Mouse (Mus musculus) liver, embryonic 16.5 days (tissue): Measurements from ENCODE around the gene Sft2d1. TPM values are rescaled to one million over a fixed set of nuclear protein-coding genes. Genes with fewer than 3 reads are reported as not detected.

Source experiments
- ATAC-seq: fragments of 200-750 bp; cut with Nextera tagmentation; 2 replicates; pipeline ENCODE4 v1.8.0; 2017; ENCODE audit warnings: low read depth, mild to moderate bottlenecking, moderate number of reproducible peaks, moderate library complexity
- H3K27ac ChIP-seq: fragments of 300-500 bp; sonication (generic); 2 replicates; pipeline ENCODE4 v1.5.1; 2014; ENCODE audit warnings: mild to moderate bottlenecking, low read length
- H3K27me3 ChIP-seq: fragments of 300-500 bp; sonication (generic); 2 replicates; pipeline ENCODE4 v1.6.1; 2014; ENCODE audit warnings: low read depth, low read length, mixed read lengths; ENCODE audit not compliant: control insufficient read depth, insufficient read depth
- H3K36me3 ChIP-seq: fragments of 300-500 bp; sonication (generic); 2 replicates; pipeline ENCODE4 v1.6.1; 2014; ENCODE audit warnings: mild to moderate bottlenecking; ENCODE audit not compliant: control insufficient read depth, insufficient read depth
- H3K4me1 ChIP-seq: fragments of 300-500 bp; sonication (generic); 2 replicates; pipeline ENCODE4 v1.6.1; 2014; ENCODE audit warnings: low read depth, low read length, mixed read lengths; ENCODE audit not compliant: control insufficient read depth
- H3K4me2 ChIP-seq: fragments of 300-500 bp; sonication (generic); 2 replicates; pipeline ENCODE4 v1.6.1; 2014; ENCODE audit warnings: low read depth, low read length, mixed read lengths
- H3K4me3 ChIP-seq: fragments of 300-500 bp; sonication (generic); 2 replicates; pipeline ENCODE4 v1.5.1; 2014; ENCODE audit warnings: low read depth, mild to moderate bottlenecking, low read length
- H3K9ac ChIP-seq: fragments of 300-500 bp; sonication (generic); 2 replicates; pipeline ENCODE4 v1.6.1; 2014; ENCODE audit warnings: low read depth, low read length
- H3K9me3 ChIP-seq: fragments of 300-500 bp; sonication (generic); replicated peaks from 2 replicates; pipeline ENCODE4 v1.6.1; 2016; ENCODE audit warnings: low read length; ENCODE audit not compliant: control insufficient read depth
- WGBS: fragments of 180-500 bp; shearing (Covaris S2); extraction: QIAGEN DNeasy Blood & Tissue Kit; methylation state at CpG from one replicate; pipeline ENCODE4 v1.1.7; 2014; ENCODE audit not compliant: insufficient replicate concordance; 5-methylcytosine and 5-hydroxymethylcytosine counted together
- polyA plus RNA-seq: library from polyadenylated mRNA; unstranded; fragments of >200 nt; fragmentation: Nextera tagmentation; extraction: Ambion mirVana; gene quantifications from 2 replicates; pipeline ENCODE4 v1.2.1, GENCODE M21; 2015

Sft2d1 gene
- polyA plus RNA-seq, 1 experiment from 2014 or later: 44.5 TPM

GRCm38 (mm10) chr17:8361281-8362103, 50.6 kb downstream of the Sft2d1 start:
- Histone ChIP-seq H3K27ac (no peak overlapping the region), H3K9me3 (no peaks in the 10 kb centered on the region), H3K4me1 (no peaks in the 10 kb centered on the region), H3K27me3 (no peaks in the 10 kb centered on the region), H3K9ac (no peak overlapping the region), H3K4me2 (no peak overlapping the region), H3K36me3 (no peaks in the 10 kb centered on the region), H3K4me3 (no peak overlapping the region)
- 63% methylated on average over 10 of the region's 10 CpGs for WGBS
- no peak for ATAC-seq

- H3K9me3 ChIP-seq: no peaks in the 10 kb centered on the region
- no peak overlapping the region for H3K4me2 ChIP-seq
- H3K4me3 ChIP-seq: no peak overlapping the region
- no peaks in the 10 kb centered on the region for H3K27me3 ChIP-seq
- no peaks in the 10 kb centered on the region for H3K36me3 ChIP-seq
- H3K4me1 ChIP-seq: peaks cover 4% of the 10 kb centered on the region
- ATAC-seq: no peak
- H3K27ac ChIP-seq: no peak overlapping the region
- 48% methylated on average over 20 of the region's 20 CpGs for WGBS
- no peak overlapping the region for H3K9ac ChIP-seq
Measured at GRCm38 (mm10) chr17:8367514-8368480, 56.9 kb downstream of the Sft2d1 start.

DNA sequence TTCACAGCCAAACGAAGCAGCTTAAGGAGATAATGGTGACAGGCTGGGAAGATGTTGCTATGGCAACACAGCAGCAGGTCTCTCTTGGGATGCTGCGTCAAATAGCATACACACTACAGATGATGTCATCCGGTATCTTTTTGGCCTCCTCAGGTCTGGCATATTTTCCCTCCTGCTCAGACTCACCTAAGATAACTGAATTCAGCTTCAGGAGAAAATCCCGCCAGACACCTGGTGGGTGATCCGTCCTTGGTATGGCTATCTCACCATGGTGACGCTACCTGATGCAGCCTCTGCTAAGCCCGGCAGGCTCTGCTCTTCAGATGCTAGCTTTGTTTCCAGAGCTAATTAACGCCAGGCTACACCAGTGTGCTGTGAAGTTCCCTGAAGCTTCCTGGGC, 57.7 kb downstream of the Sft2d1 start:
- H3K4me2 ChIP-seq: no peak overlapping the region
- H3K9ac ChIP-seq: no peak overlapping the region
- H3K4me3 ChIP-seq: no peak overlapping the region
- H3K27ac ChIP-seq: no peak overlapping the region
- ATAC-seq: no peak
- H3K27me3 ChIP-seq: no peaks in the 10 kb centered on the region
- no peaks in the 10 kb centered on the region for H3K9me3 ChIP-seq
- WGBS: 40% methylated on average over 8 of the region's 8 CpGs
- no peaks in the 10 kb centered on the region for H3K36me3 ChIP-seq
- H3K4me1 ChIP-seq: peaks cover 4% of the 10 kb centered on the region

DNA sequence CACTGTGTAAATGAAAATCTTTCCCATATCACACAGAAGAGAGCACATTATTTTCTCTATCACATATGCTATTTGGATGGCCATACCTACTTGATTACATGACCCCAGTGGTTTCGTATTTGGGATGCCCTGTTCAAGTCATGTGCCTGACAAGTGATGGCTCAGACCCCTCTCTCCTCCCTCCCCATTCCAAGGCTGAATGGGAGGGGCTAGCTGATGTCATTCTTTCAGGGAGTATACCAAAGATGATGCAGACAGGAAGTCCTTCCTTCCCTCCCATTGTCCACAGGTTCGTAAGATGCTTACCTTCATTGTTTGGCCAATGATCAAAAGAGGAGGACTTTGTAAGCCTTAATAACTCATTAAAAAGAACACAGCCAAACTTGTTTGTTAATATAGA, 58.3 kb downstream of the Sft2d1 start:
- H3K4me3 ChIP-seq: no peak overlapping the region
- H3K36me3 ChIP-seq: no peaks in the 10 kb centered on the region
- WGBS: 46% methylated on average over 2 of the region's 2 CpGs
- H3K9me3 ChIP-seq: no peaks in the 10 kb centered on the region
- no peak overlapping the region for H3K9ac ChIP-seq
- no peak for ATAC-seq
- no peak overlapping the region for H3K4me2 ChIP-seq
- peaks cover 4% of the 10 kb centered on the region for H3K4me1 ChIP-seq
- no peaks in the 10 kb centered on the region for H3K27me3 ChIP-seq
- H3K27ac ChIP-seq: no peak overlapping the region

GRCm38 (mm10) chr17:8370634-8371229, 59.8 kb downstream of the Sft2d1 start:
- Histone ChIP-seq H3K9ac (no peak overlapping the region), H3K4me2 (no peak overlapping the region), H3K4me1 (peaks cover 4% of the 10 kb centered on the region), H3K4me3 (no peak overlapping the region), H3K9me3 (no peaks in the 10 kb centered on the region), H3K27me3 (no peaks in the 10 kb centered on the region), H3K27ac (no peak overlapping the region), H3K36me3 (no peaks in the 10 kb centered on the region)
- ATAC-seq: no peak
- WGBS: 44% methylated on average over 13 of the region's 13 CpGs

DNA sequence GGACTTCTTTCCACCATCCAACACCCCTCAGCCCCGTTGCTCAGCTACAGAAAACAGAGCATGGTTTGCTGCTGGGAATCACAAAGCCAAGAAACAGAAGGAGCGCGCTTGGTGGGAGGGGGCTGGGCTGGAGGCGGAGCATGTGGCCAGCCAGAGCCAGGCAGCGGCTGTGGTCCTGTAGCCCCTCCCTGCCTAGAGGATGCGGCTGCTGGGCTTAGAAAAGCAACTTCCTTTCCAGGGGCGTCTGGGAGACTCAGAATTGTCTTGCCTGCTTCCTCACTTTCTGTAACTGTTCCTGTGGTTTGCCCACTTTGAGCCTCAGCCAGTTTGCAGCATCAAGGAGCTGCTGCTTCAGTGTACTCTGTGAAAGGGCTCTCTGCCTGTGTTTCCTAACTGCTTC, 60.9 kb downstream of the Sft2d1 start:
- no peaks in the 10 kb centered on the region for H3K27me3 ChIP-seq
- peak overlapping the region; percentile 44 for H3K4me2 ChIP-seq
- ATAC-seq: 0 out of 2 replicates have a peak, but pooled peaks have one; percentile 24
- H3K4me1 ChIP-seq: peaks cover 4% of the 10 kb centered on the region
- no peak overlapping the region for H3K27ac ChIP-seq
- WGBS: 0% methylated on average over 7 of the region's 7 CpGs
- peak overlapping the region; percentile 23 for H3K4me3 ChIP-seq
- H3K9ac ChIP-seq: no peak overlapping the region
- no peaks in the 10 kb centered on the region for H3K9me3 ChIP-seq
- no peaks in the 10 kb centered on the region for H3K36me3 ChIP-seq

DNA sequence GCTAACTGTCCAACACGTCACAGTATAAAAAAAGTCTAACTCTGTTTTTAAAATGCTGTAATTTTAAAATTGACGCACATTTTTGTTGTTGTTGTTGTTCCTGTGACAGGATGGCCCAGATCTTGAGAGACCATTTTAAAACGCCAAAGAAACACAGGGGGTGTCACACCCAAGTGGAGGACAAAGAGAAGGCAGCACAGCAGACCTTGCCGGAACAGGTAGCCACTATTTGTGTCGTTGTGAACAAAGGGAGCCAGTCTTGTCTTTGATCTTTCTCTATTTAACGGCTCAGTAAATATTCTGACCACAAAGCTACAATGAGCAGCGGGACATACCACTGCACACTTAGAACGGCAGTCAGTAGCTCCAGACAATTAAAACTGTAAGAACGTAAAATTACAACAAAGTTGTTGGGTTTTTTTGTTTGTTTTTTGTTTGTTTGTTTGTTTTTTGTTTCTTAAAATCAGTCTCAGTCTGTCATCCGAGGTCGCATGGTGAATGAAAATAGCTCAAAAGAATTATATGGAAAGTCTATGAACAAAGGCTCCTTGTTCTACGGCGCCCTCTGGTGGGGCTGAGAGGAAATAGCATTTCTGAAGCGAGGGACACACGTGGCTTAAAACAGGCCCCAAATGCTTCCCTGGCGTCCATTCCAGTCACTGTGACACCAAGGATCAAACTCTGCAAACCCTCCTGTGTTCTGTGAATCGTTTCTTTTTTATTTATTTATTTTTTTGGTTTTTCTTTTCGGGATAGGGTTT, 61.6 kb downstream of the Sft2d1 start:
- Histone ChIP-seq H3K4me1 (peaks cover 4% of the 10 kb centered on the region), H3K27ac (no peak overlapping the region), H3K4me3 (peak overlapping the region; percentile 23), H3K9me3 (no peaks in the 10 kb centered on the region), H3K27me3 (no peaks in the 10 kb centered on the region), H3K36me3 (no peaks in the 10 kb centered on the region), H3K9ac (no peak overlapping the region), H3K4me2 (peak overlapping the region; percentile 44)
- no peak for ATAC-seq
- under 1% methylated on average over 18 of the region's 18 CpGs for WGBS
